Mouse (Mus musculus) megakaryocyte, embryonic 14.5 days (primary cell): ENCODE measurements around the gene Pald1. TPM values are rescaled to one million over a fixed set of nuclear protein-coding genes. Genes with fewer than 3 reads are reported as not detected.

Source experiments
- H3K27me3 ChIP-seq: replicated peaks from 2 replicates; pipeline ENCODE3; 2012; ENCODE audit warnings: inconsistent platforms
- H3K36me3 ChIP-seq: replicated peaks from 2 replicates; pipeline ENCODE3; 2012; ENCODE audit warnings: low read length, inconsistent platforms, mixed read lengths
- H3K4me1 ChIP-seq: 2 replicates; pipeline ENCODE4 v1.6.1; 2012; ENCODE audit warnings: inconsistent platforms
- H3K4me3 ChIP-seq: replicated peaks from 2 replicates; pipeline ENCODE3; 2012; ENCODE audit warnings: moderate library complexity, mild to moderate bottlenecking, inconsistent platforms
- H3K9me3 ChIP-seq: 2 replicates; pipeline ENCODE4 v1.6.1; 2012; ENCODE audit warnings: inconsistent platforms
- FLI1 ChIP-seq: IDR thresholded peaks from 2 replicates; pipeline ENCODE4 v1.6.1; 2012; ENCODE audit warnings: low read length, inconsistent platforms, mixed read lengths
- GATA1 ChIP-seq: IDR thresholded peaks from 3 replicates; pipeline ENCODE4 v1.6.1; 2012; ENCODE audit warnings: mixed read lengths, low read length, inconsistent platforms, borderline replicate concordance
- polyA plus RNA-seq: library from polyadenylated mRNA; stranded (reverse); fragments of >175 nt; gene quantifications from 2 replicates; pipeline ENCODE4 v1.2.3, GENCODE M21; 2012; ENCODE audit warnings: low replicate concordance; ENCODE audit not compliant: insufficient read depth

Gene Pald1
- polyA plus RNA-seq, 1 experiment, result 0.30 TPM

- peaks cover 34% of the 10 kb centered on the region for H3K4me1 ChIP-seq
- peaks cover 47% of the 10 kb centered on the region for H3K27me3 ChIP-seq
- no peaks in the 10 kb centered on the region for H3K9me3 ChIP-seq
Observed at GRCm38 (mm10) chr10:61374771-61375481, 8.4 kb downstream of the Pald1 start.

GRCm38 (mm10) chr10:61374076-61374475, 9.3 kb downstream of the Pald1 start:
- Histone ChIP-seq H3K27me3 (peaks cover 43% of the 10 kb centered on the region), H3K4me3 (peak overlapping the region; percentile 85), H3K9me3 (no peaks in the 10 kb centered on the region), H3K36me3 (no peaks in the 10 kb centered on the region), H3K4me1 (peaks cover 32% of the 10 kb centered on the region)
- no peak for TF ChIP-seq FLI1
- TF ChIP-seq GATA1, result no peak

More at GRCm38 (mm10) chr10:61374771-61375481, 8.4 kb downstream of the Pald1 start:
- Histone ChIP-seq H3K36me3 (no peaks in the 10 kb centered on the region), H3K4me3 (peak overlapping the region; percentile 68)
- TF ChIP-seq FLI1 (no peak), GATA1 (no peak)

- TF ChIP-seq FLI1 (no peak), GATA1 (no peak)
- H3K9me3 ChIP-seq, result no peaks in the 10 kb centered on the region
Observed at GRCm38 (mm10) chr10:61372585-61372923, 10.8 kb downstream of the Pald1 start.

GRCm38 (mm10) chr10:61371884-61372584, 11.3 kb downstream of the Pald1 start:
- Histone ChIP-seq H3K36me3 (no peaks in the 10 kb centered on the region), H3K27me3 (peaks cover 45% of the 10 kb centered on the region), H3K9me3 (no peaks in the 10 kb centered on the region), H3K4me1 (peaks cover 29% of the 10 kb centered on the region), H3K4me3 (no peak overlapping the region)
- no peak for TF ChIP-seq GATA1
- no peak for TF ChIP-seq FLI1

More at GRCm38 (mm10) chr10:61372585-61372923, 10.8 kb downstream of the Pald1 start:
- peaks cover 29% of the 10 kb centered on the region for H3K4me1 ChIP-seq
- no peaks in the 10 kb centered on the region for H3K36me3 ChIP-seq
- H3K27me3 ChIP-seq, result peaks cover 45% of the 10 kb centered on the region
- no peak overlapping the region for H3K4me3 ChIP-seq

- Histone ChIP-seq H3K4me1 (peaks cover 41% of the 10 kb centered on the region), H3K9me3 (no peaks in the 10 kb centered on the region), H3K27me3 (peaks cover 47% of the 10 kb centered on the region), H3K36me3 (no peaks in the 10 kb centered on the region), H3K4me3 (no peak overlapping the region)
- TF ChIP-seq GATA1 (no peak), FLI1 (no peak)
Observed at GRCm38 (mm10) chr10:61370273-61370979, 12.9 kb downstream of the Pald1 start.

GRCm38 (mm10) chr10:61369755-61370154, 13.6 kb downstream of the Pald1 start:
- TF ChIP-seq GATA1 (no peak), FLI1 (no peak)
- Histone ChIP-seq H3K9me3 (no peaks in the 10 kb centered on the region), H3K27me3 (peaks cover 47% of the 10 kb centered on the region), H3K4me1 (peaks cover 36% of the 10 kb centered on the region), H3K4me3 (no peak overlapping the region), H3K36me3 (no peaks in the 10 kb centered on the region)

- Histone ChIP-seq H3K9me3 (peaks cover 2% of the 10 kb centered on the region; the same call in 1 of the 2 replicates), H3K36me3 (no peaks in the 10 kb centered on the region), H3K4me3 (peak overlapping the region; percentile 38), H3K27me3 (peaks cover 50% of the 10 kb centered on the region), H3K4me1 (peaks cover 12% of the 10 kb centered on the region)
- no peak for TF ChIP-seq FLI1
- TF ChIP-seq GATA1, result no peak
Observed at GRCm38 (mm10) chr10:61365902-61366301, 17.4 kb downstream of the Pald1 start.

- peaks cover 52% of the 10 kb centered on the region for H3K27me3 ChIP-seq
- H3K4me1 ChIP-seq, result peaks cover 12% of the 10 kb centered on the region
- TF ChIP-seq GATA1 (no peak), FLI1 (no peak)
- H3K4me3 ChIP-seq, result no peak overlapping the region
- peaks cover 13% of the 10 kb centered on the region for H3K9me3 ChIP-seq
- H3K36me3 ChIP-seq, result no peaks in the 10 kb centered on the region
Observed at GRCm38 (mm10) chr10:61364431-61364830, 18.9 kb downstream of the Pald1 start.

- peaks cover 12% of the 10 kb centered on the region for H3K4me1 ChIP-seq
- peaks cover 13% of the 10 kb centered on the region for H3K9me3 ChIP-seq
- TF ChIP-seq GATA1, result no peak
- TF ChIP-seq FLI1, result no peak
- H3K27me3 ChIP-seq, result peaks cover 42% of the 10 kb centered on the region
- H3K4me3 ChIP-seq, result no peak overlapping the region
- no peaks in the 10 kb centered on the region for H3K36me3 ChIP-seq
Observed at GRCm38 (mm10) chr10:61362992-61363391, 20.3 kb downstream of the Pald1 start.
